23 mouse cellular contexts compared by ENCODE assay signal in the genomic region with DNA sequence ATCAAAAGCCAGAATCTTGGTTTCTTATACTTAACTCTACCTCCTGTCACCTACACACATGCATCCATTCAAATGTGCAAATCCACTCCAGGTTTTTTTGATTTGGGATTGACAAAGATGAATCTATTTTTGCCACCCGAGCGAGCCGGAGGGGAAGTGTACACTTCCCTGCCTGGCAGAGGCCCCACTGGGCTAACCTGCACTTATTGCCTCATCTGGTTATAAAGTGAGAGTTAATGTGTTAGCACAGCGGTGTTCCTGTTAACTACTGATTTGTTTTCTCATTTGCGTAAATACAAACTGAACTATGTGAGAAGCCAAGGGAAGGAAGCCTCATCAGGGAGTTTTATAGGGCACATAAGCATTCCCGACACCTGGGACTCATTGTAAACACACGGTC.
A peak's percentile ranks its signal among the peaks of the same experiment; 100 is the strongest.
DNase-seq lines count a peak whose midpoint lies in the region; ATAC-seq and TF ChIP-seq lines count a peak whose summit lies in the region.
"Had no signal": no experiment of that assay in that cellular context is flagged by ENCODE, and none has a peak within 500 bp of the region (broad histone marks: within the 10 kb centered on the region; RNA-seq: fewer than 3 reads in every experiment).

No protein-coding gene starts in this region.

- 76% methylated on average over 7 of the region's 7 CpGs for WGBS in hindbrain, embryonic 14.5 days
- WGBS in hindbrain, embryonic 11.5 days, result 74% methylated on average over 7 of the region's 7 CpGs
- WGBS in limb, embryonic 13.5 days, result 23% methylated on average over 7 of the region's 7 CpGs
- 55% methylated on average over 7 of the region's 7 CpGs for WGBS in lung, postnatal 0 days
- WGBS in kidney, embryonic 16.5 days, result 66% methylated on average over 7 of the region's 7 CpGs

- no peak overlapping the region for H3K9ac ChIP-seq in hindbrain, embryonic 14.5 days
- H3K9ac ChIP-seq in hindbrain, embryonic 11.5 days (ENCODE audit: low read depth, low read length), result no peak overlapping the region
- no peak overlapping the region for H3K9ac ChIP-seq in limb, embryonic 13.5 days
- H3K9ac ChIP-seq in lung, postnatal 0 days (replicated peaks; ENCODE audit: low read depth), result no peak overlapping the region
- no peak overlapping the region for H3K9ac ChIP-seq in kidney, embryonic 16.5 days (replicated peaks; ENCODE audit: low read length)
- H3K9ac ChIP-seq: forebrain, embryonic 13.5 days; forebrain, postnatal 0 days; heart, embryonic 13.5 days; hindbrain, embryonic 12.5 days had no signal

- H3K27ac ChIP-seq in hindbrain, embryonic 14.5 days, result no peak overlapping the region
- no peak overlapping the region for H3K27ac ChIP-seq in hindbrain, embryonic 11.5 days (ENCODE audit: low read depth, low read length)
- no peak overlapping the region for H3K27ac ChIP-seq in limb, embryonic 13.5 days
- H3K27ac ChIP-seq in lung, postnatal 0 days (ENCODE audit: low read length), result no peak overlapping the region
- no peak overlapping the region for H3K27ac ChIP-seq in kidney, embryonic 16.5 days (ENCODE audit: low read length)
- H3K27ac ChIP-seq: embryonic facial prominence, embryonic 10.5 days; forebrain, embryonic 13.5 days; heart, embryonic 13.5 days; hindbrain, embryonic 12.5 days had no signal

- no peak for TF ChIP-seq CTCF in brain, embryonic 14.5 days (IDR thresholded peaks at IDR 0.05; ENCODE audit: borderline replicate concordance, extremely low read depth, insufficient read depth, insufficient read length)
- no peak for TF ChIP-seq CTCF in lung, postnatal 0 days (IDR thresholded peaks at IDR 0.05)

- TF ChIP-seq POLR2A in brain, embryonic 14.5 days (IDR thresholded peaks at IDR 0.05; ENCODE audit: borderline replicate concordance, extremely low read depth, insufficient read depth, insufficient read length, poor library complexity, severe bottlenecking), result no peak

- no peaks in the 10 kb centered on the region for H3K9me3 ChIP-seq in hindbrain, embryonic 14.5 days (ENCODE audit: control insufficient read depth, low read length)
- H3K9me3 ChIP-seq in hindbrain, embryonic 11.5 days (ENCODE audit: control insufficient read depth, low read length), result no peaks in the 10 kb centered on the region
- H3K9me3 ChIP-seq in limb, embryonic 13.5 days, result no peaks in the 10 kb centered on the region
- H3K9me3 ChIP-seq in lung, postnatal 0 days (ENCODE audit: low read length), result no peaks in the 10 kb centered on the region
- no peaks in the 10 kb centered on the region for H3K9me3 ChIP-seq in kidney, embryonic 16.5 days (ENCODE audit: low read length)
- H3K9me3 ChIP-seq: embryonic facial prominence, embryonic 10.5 days; forebrain, embryonic 13.5 days; heart, embryonic 13.5 days; hindbrain, embryonic 12.5 days had no signal

- no peak for TF ChIP-seq EP300 in lung, postnatal 0 days (IDR thresholded peaks at IDR 0.05)

- H3K36me3 ChIP-seq in hindbrain, embryonic 14.5 days (replicated peaks; ENCODE audit: control insufficient read depth, insufficient read depth), result no peaks in the 10 kb centered on the region
- H3K36me3 ChIP-seq in hindbrain, embryonic 11.5 days (ENCODE audit: control insufficient read depth, insufficient read depth, low read length), result no peaks in the 10 kb centered on the region
- H3K36me3 ChIP-seq in limb, embryonic 13.5 days, result no peaks in the 10 kb centered on the region
- H3K36me3 ChIP-seq in lung, postnatal 0 days (ENCODE audit: insufficient read depth, low read length), result no peaks in the 10 kb centered on the region
- H3K36me3 ChIP-seq in kidney, embryonic 16.5 days (ENCODE audit: insufficient read depth, low read length), result no peaks in the 10 kb centered on the region
- H3K36me3 ChIP-seq: embryonic facial prominence, embryonic 10.5 days; heart, embryonic 13.5 days; hindbrain, embryonic 12.5 days had no signal

- H3K4me1 ChIP-seq in hindbrain, embryonic 14.5 days (replicated peaks; ENCODE audit: control insufficient read depth, insufficient read depth, low read length), result no peaks in the 10 kb centered on the region
- H3K4me1 ChIP-seq in hindbrain, embryonic 11.5 days (replicated peaks; ENCODE audit: control insufficient read depth, insufficient read depth, low read length), result no peaks in the 10 kb centered on the region
- H3K4me1 ChIP-seq in limb, embryonic 13.5 days, result no peaks in the 10 kb centered on the region
- no peaks in the 10 kb centered on the region for H3K4me1 ChIP-seq in lung, postnatal 0 days (ENCODE audit: insufficient read depth, low read depth, low read length)
- no peaks in the 10 kb centered on the region for H3K4me1 ChIP-seq in kidney, embryonic 16.5 days (ENCODE audit: insufficient read depth, low read length)
- H3K4me1 ChIP-seq: embryonic facial prominence, embryonic 10.5 days; forebrain, embryonic 13.5 days; heart, embryonic 13.5 days; hindbrain, embryonic 12.5 days had no signal

- no peak overlapping the region for H3K4me2 ChIP-seq in hindbrain, embryonic 14.5 days (replicated peaks)
- no peak overlapping the region for H3K4me2 ChIP-seq in hindbrain, embryonic 11.5 days (replicated peaks; ENCODE audit: low read depth, low read length)
- H3K4me2 ChIP-seq in limb, embryonic 13.5 days (replicated peaks), result no peak overlapping the region
- no peak overlapping the region for H3K4me2 ChIP-seq in lung, postnatal 0 days (replicated peaks; ENCODE audit: low read depth, low read length)
- H3K4me2 ChIP-seq in kidney, embryonic 16.5 days (replicated peaks; ENCODE audit: low read depth, low read length), result no peak overlapping the region
- H3K4me2 ChIP-seq: forebrain, embryonic 13.5 days; heart, embryonic 13.5 days; hindbrain, embryonic 12.5 days had no signal

- 0 out of 2 replicates have a peak, but pooled peaks have one; percentile 21 for ATAC-seq in hindbrain, embryonic 14.5 days (ENCODE audit: low FRiP score)
- no peak for ATAC-seq in hindbrain, embryonic 11.5 days (ENCODE audit: low FRiP score)
- ATAC-seq in limb, embryonic 13.5 days (ENCODE audit: low FRiP score, low read depth), result 0 out of 2 replicates have a peak, but pooled peaks have one; percentile 15
- no peak for ATAC-seq in lung, postnatal 0 days
- no peak for ATAC-seq in kidney, embryonic 16.5 days (ENCODE audit: low FRiP score, low TSS enrichment)
- ATAC-seq: activated CD4-positive, CD25-positive, alpha-beta regulatory T cell, adult 4 months; forebrain, embryonic 13.5 days; forebrain, postnatal 0 days; inflammation-experienced regulatory T-cells, adult 6 months; Patski had no signal

- peak; percentile 24 for DNase-seq in hindbrain, embryonic 14.5 days (ENCODE audit: low spot score)
- DNase-seq in hindbrain, embryonic 11.5 days (ENCODE audit: low spot score), result no peak
- peak; percentile 1 for DNase-seq in brain, embryonic 14.5 days (ENCODE audit: low read depth)
- peak; percentile 44 for DNase-seq in hindlimb bud, embryonic 11.5 days (ENCODE audit: extremely low spot score, low read depth, low spot score)
- no peak for DNase-seq in lung, postnatal 0 days (ENCODE audit: low spot score)
- DNase-seq: adrenal gland, postnatal 36 days; cerebellum, adult 11 months; cerebellum, adult 8-10 months; cerebellum, postnatal 14 days; forebrain, postnatal 0 days; gastrocnemius, postnatal 36 days; heart, adult 11 months; heart, postnatal 36 days had no signal

- H3K27me3 ChIP-seq in hindbrain, embryonic 14.5 days (ENCODE audit: control insufficient read depth, insufficient read depth, low read length), result no peaks in the 10 kb centered on the region
- no peaks in the 10 kb centered on the region for H3K27me3 ChIP-seq in hindbrain, embryonic 11.5 days (ENCODE audit: control insufficient read depth, insufficient read depth, low read length)
- H3K27me3 ChIP-seq in limb, embryonic 13.5 days, result no peaks in the 10 kb centered on the region
- H3K27me3 ChIP-seq in lung, postnatal 0 days (replicated peaks; ENCODE audit: insufficient read depth, low read length), result no peaks in the 10 kb centered on the region
- no peaks in the 10 kb centered on the region for H3K27me3 ChIP-seq in kidney, embryonic 16.5 days (ENCODE audit: insufficient read depth, low read length)
- H3K27me3 ChIP-seq: CH12.LX; forebrain, embryonic 13.5 days; heart, embryonic 13.5 days; hindbrain, embryonic 12.5 days had no signal

- no peak overlapping the region for H3K4me3 ChIP-seq in hindbrain, embryonic 14.5 days (replicated peaks; ENCODE audit: low read length)
- H3K4me3 ChIP-seq in hindbrain, embryonic 11.5 days (ENCODE audit: low read depth, low read length), result no peak overlapping the region
- no peak overlapping the region for H3K4me3 ChIP-seq in limb, embryonic 13.5 days
- no peak overlapping the region for H3K4me3 ChIP-seq in lung, postnatal 0 days (ENCODE audit: low read depth, low read length)
- no peak overlapping the region for H3K4me3 ChIP-seq in kidney, embryonic 16.5 days (ENCODE audit: low read length)
- H3K4me3 ChIP-seq: embryonic facial prominence, embryonic 10.5 days; forebrain, embryonic 13.5 days; heart, embryonic 13.5 days; hindbrain, embryonic 12.5 days had no signal

Comparison
In these comparisons a context has a peak if more than half of its experiments do, and no peak if none do; other contexts are left out.
1. ATAC-seq: peak in hindbrain, embryonic 14.5 days (single experiment) and limb, embryonic 13.5 days (single experiment); none in hindbrain, embryonic 11.5 days (single experiment), lung, postnatal 0 days (single experiment) and kidney, embryonic 16.5 days (single experiment).
2. DNase-seq: peak in hindbrain, embryonic 14.5 days (single experiment), brain, embryonic 14.5 days (single experiment) and hindlimb bud, embryonic 11.5 days (single experiment); none in hindbrain, embryonic 11.5 days (single experiment) and lung, postnatal 0 days (single experiment).